Mouse (Mus musculus): Measurements from ENCODE around the gene Rnase11.

Gene Rnase11

DNA sequence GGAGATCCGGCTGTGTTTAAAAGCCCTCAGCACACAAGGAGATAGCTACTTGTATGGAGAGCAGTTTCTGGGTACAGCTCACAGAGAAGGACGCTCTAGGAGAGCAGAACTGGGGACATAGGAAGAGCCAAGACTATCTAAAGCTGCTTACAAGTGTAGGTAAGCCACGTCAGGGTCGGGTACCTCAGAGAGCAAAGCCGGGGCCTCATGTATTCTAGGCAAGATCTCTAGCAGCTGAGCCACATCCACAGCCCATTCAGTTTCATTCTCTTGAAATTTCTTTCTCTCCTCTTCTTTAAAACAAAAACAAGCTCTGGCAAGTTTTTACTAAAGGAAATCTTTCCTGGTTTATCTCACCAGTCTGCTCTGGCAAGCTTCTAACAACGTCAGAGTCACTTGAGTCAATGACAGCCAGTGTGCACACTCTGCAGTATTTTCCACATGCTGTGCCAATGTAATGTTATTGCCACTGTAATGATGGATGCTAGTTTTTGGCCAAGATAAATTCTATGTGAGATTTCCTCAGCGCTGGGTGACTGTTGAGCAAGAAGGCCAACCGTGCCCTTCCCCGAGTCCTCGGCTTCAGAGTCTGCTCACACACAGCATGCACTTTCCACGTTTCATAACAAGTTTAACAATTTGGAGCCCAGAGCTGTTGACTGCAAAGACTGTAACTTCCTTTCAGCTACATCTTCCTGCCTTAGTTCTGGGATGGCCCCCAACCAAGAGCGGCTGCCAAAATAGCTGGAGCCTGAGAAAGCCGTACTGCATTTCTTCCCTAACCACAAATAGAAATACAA is 41.8 kb downstream of the Rnase11 start:
- no peak for DNase-seq

DNA sequence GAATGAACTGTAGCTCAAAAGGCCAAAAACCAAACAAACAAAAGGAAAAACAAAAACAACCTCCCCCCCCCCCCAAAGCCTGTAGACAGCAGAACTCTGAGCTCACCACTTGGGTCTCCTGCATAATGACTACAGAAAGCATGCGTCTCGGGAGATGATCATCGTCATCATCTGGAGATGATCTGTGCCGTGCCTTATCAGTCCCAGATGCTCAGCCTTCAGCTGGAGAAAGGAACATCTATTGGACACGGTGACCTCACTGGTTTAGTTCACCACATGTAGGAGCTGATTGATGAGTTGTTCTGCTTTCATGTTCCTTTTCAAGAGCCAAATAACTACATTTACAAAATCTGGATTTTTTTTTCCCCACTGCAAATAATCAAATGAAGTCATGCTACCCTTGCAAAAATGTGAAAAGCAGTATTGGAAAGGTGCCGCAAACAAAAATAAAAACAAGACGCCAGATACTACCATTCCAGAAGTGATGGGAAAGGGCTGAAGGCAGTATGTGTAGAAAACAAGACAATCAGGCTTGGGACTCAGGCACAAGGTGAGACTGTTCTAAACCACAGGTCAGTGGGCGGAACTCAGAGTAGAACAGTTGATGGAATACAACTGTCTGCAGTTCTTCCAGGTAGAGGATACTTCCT is 42.7 kb downstream of the Rnase11 start, which contains the start of gene Rnase10:
Gene Rnase10 (plus strand): TSS at position 600 of the 650 bp plus-strand sequence.
- no peak for DNase-seq

Measured in thymus, postnatal 25 days (tissue).